Mouse (Mus musculus) kidney, postnatal 0 days (tissue): Measurements from ENCODE around the gene Gm28308. TPM values are rescaled to one million over a fixed set of nuclear protein-coding genes. Genes with fewer than 3 reads are reported as not detected.

Experiments used
- ATAC-seq: fragments of 200-750 bp; cut with Nextera tagmentation; replicated peaks from 2 replicates; pipeline ENCODE4 v1.8.0; 2017; ENCODE audit warnings: low read depth, moderate number of reproducible peaks, moderate TSS enrichment, moderate library complexity; ENCODE audit not compliant: low FRiP score
- DNase-seq: peaks from one replicate; pipeline ENCODE4 v3.0.0-alpha.2; 2016; ENCODE audit warnings: low spot score
- H3K27ac ChIP-seq: fragments of 300-500 bp; sonication (generic); 2 replicates; pipeline ENCODE4 v1.5.1; 2014; ENCODE audit warnings: mild to moderate bottlenecking
- H3K27me3 ChIP-seq: fragments of 300-500 bp; sonication (generic); 2 replicates; pipeline ENCODE4 v1.6.1; 2014; ENCODE audit warnings: low read length, mixed read lengths; ENCODE audit not compliant: insufficient read depth
- H3K36me3 ChIP-seq: fragments of 300-500 bp; sonication (generic); 2 replicates; pipeline ENCODE4 v1.6.1; 2014; ENCODE audit warnings: low read length, mixed read lengths; ENCODE audit not compliant: insufficient read depth
- H3K4me1 ChIP-seq: fragments of 300-500 bp; sonication (generic); replicated peaks from 2 replicates; pipeline ENCODE4 v1.6.1; 2014; ENCODE audit warnings: antibody characterized with exemption, low read length, mixed read lengths; ENCODE audit not compliant: insufficient read depth
- H3K4me2 ChIP-seq: fragments of 300-500 bp; sonication (generic); 2 replicates; pipeline ENCODE4 v1.6.1; 2014; ENCODE audit warnings: mild to moderate bottlenecking, low read length, moderate library complexity, mixed read lengths
- H3K4me3 ChIP-seq: fragments of 300-500 bp; sonication (generic); replicated peaks from 2 replicates; pipeline ENCODE4 v1.5.1; 2014; ENCODE audit warnings: low read depth, low read length
- H3K9ac ChIP-seq: fragments of 300-500 bp; sonication (generic); 2 replicates; pipeline ENCODE4 v1.6.1; 2014; ENCODE audit warnings: low read depth, low read length
- H3K9me3 ChIP-seq: fragments of 300-500 bp; sonication (generic); replicated peaks from 2 replicates; pipeline ENCODE4 v1.6.1; 2016; ENCODE audit warnings: low read length, inconsistent platforms, mixed read lengths
- CTCF ChIP-seq: IDR thresholded peaks from 2 replicates; pipeline ENCODE4 v1.5.1; 2016; ENCODE audit warnings: antibody characterized with exemption, low read depth, mild to moderate bottlenecking, moderate library complexity
- WGBS: fragments of 180-500 bp; shearing (Covaris S2); extraction: QIAGEN DNeasy Blood & Tissue Kit; methylation state at CpG from one replicate; pipeline ENCODE4 v1.1.7; 2014; 5-methylcytosine and 5-hydroxymethylcytosine counted together
- polyA plus RNA-seq: library from polyadenylated mRNA; unstranded; fragments of >200 nt; fragmentation: Nextera tagmentation; extraction: Ambion mirVana; gene quantifications from 2 replicates; pipeline ENCODE4 v1.2.1, GENCODE M21; 2015

The Gm28308 gene
- polyA plus RNA-seq, 1 experiment from 2014 or later, result 2.1 TPM

- Histone ChIP-seq H3K9ac (no peak overlapping the region; the same call in 1 of the 2 replicates), H3K4me2 (peak overlapping the region; percentile 81), H3K4me1 (peaks cover 57% of the 10 kb centered on the region), H3K36me3 (no peaks in the 10 kb centered on the region), H3K9me3 (no peaks in the 10 kb centered on the region), H3K27me3 (no peaks in the 10 kb centered on the region), H3K27ac (peak overlapping the region; percentile 75), H3K4me3 (peak overlapping the region; percentile 36; the same call in 1 of the 2 replicates)
- WGBS, result 40% methylated on average over 14 of the region's 14 CpGs
- ATAC-seq (no peak), DNase-seq (no peak)
- no peak for TF ChIP-seq CTCF
Observed at GRCm38 (mm10) chr6:52162611-52163365, 50.4 kb downstream of the Gm28308 start.

GRCm38 (mm10) chr6:52162093-52162380 is 51.1 kb downstream of the Gm28308 start:
- H3K27ac ChIP-seq, result no peak overlapping the region
- H3K9ac ChIP-seq, result no peak overlapping the region

GRCm38 (mm10) chr6:52161336-52162092 is 51.6 kb downstream of the Gm28308 start:
- Histone ChIP-seq H3K36me3 (no peaks in the 10 kb centered on the region), H3K9me3 (no peaks in the 10 kb centered on the region), H3K4me2 (peak overlapping the region; percentile 95), H3K27ac (peak overlapping the region; percentile 89), H3K9ac (no peak overlapping the region), H3K4me1 (peaks cover 52% of the 10 kb centered on the region), H3K4me3 (0 out of 2 replicates have a peak overlapping the region, but pooled peaks have one; percentile 5), H3K27me3 (0 out of 2 replicates have a peak, but pooled peaks cover 7% of the 10 kb centered on the region)
- no peak for DNase-seq
- TF ChIP-seq CTCF, result no peak
- WGBS, result 16% methylated on average over 8 of the region's 8 CpGs
- no peak for ATAC-seq

More at GRCm38 (mm10) chr6:52162093-52162380, 51.1 kb downstream of the Gm28308 start:
- TF ChIP-seq CTCF, result no peak
- no peaks in the 10 kb centered on the region for H3K36me3 ChIP-seq
- H3K27me3 ChIP-seq, result 0 out of 2 replicates have a peak, but pooled peaks cover 3% of the 10 kb centered on the region
- H3K4me1 ChIP-seq, result peaks cover 57% of the 10 kb centered on the region
- DNase-seq (no peak), ATAC-seq (no peak)
- WGBS, result 49% methylated on average over 1 of the region's 1 CpGs
- H3K4me2 ChIP-seq, result peak overlapping the region; percentile 37; the same call in 1 of the 2 replicates
- no peaks in the 10 kb centered on the region for H3K9me3 ChIP-seq
- H3K4me3 ChIP-seq, result no peak overlapping the region

- peaks cover 47% of the 10 kb centered on the region for H3K4me1 ChIP-seq
- H3K27me3 ChIP-seq, result 0 out of 2 replicates have a peak, but pooled peaks cover 13% of the 10 kb centered on the region
- H3K9ac ChIP-seq, result peak overlapping the region; percentile 43
- H3K36me3 ChIP-seq, result no peaks in the 10 kb centered on the region
- H3K4me2 ChIP-seq, result peak overlapping the region; percentile 95
- 0 out of 2 replicates have a peak, but pooled peaks have one; percentile 27 for ATAC-seq
- no peak for TF ChIP-seq CTCF
- peak overlapping the region; percentile 20; the same call in 1 of the 2 replicates for H3K4me3 ChIP-seq
- H3K9me3 ChIP-seq, result no peaks in the 10 kb centered on the region
- peak overlapping the region; percentile 89 for H3K27ac ChIP-seq
- WGBS, result 4% methylated on average over 30 of the region's 30 CpGs
- peak; percentile 96 for DNase-seq
Observed at GRCm38 (mm10) chr6:52160511-52161335, 52.4 kb downstream of the Gm28308 start.

GRCm38 (mm10) chr6:52159979-52160378 is 53.2 kb downstream of the Gm28308 start:
- Histone ChIP-seq H3K27me3 (0 out of 2 replicates have a peak, but pooled peaks cover 14% of the 10 kb centered on the region), H3K4me2 (peak overlapping the region; percentile 95), H3K4me3 (no peak overlapping the region), H3K9ac (peak overlapping the region; percentile 43; the same call in 1 of the 2 replicates), H3K4me1 (peaks cover 40% of the 10 kb centered on the region), H3K36me3 (no peaks in the 10 kb centered on the region), H3K27ac (peak overlapping the region; percentile 89), H3K9me3 (no peaks in the 10 kb centered on the region)
- ATAC-seq, result no peak
- peak; percentile 72 for DNase-seq
- no peak for TF ChIP-seq CTCF
- 16% methylated on average over 9 of the region's 9 CpGs for WGBS
